Mouse (Mus musculus): Measurements from ENCODE around the gene Kat5. TPM values are rescaled to one million over a fixed set of nuclear protein-coding genes. Genes with fewer than 3 reads are reported as not detected.

Gene Kat5
- polyA plus RNA-seq, 1 experiment: 67.7 TPM

Other genes starting within 250 kb of the Kat5 start
- 24.4 and 26.8 TPM in 2 replicates for gene Eif1ad, start 243.5 kb downstream of the Kat5 start, polyA plus RNA-seq (2012; rRNA removed)
- 125 and 147 TPM in 2 replicates for gene Banf1, start 243.1 kb downstream of the Kat5 start, polyA plus RNA-seq (2012; rRNA removed)
- gene Sart1, start 221.5 kb downstream of the Kat5 start, polyA plus RNA-seq (2012; rRNA removed): 36.7 and 51.4 TPM in 2 replicates
- not detected in 2 replicates for gene Tsga10ip, start 207.7 kb downstream of the Kat5 start, polyA plus RNA-seq (2012; rRNA removed)
- 228 and 236 TPM in 2 replicates for gene Drap1, start 185.3 kb downstream of the Kat5 start, polyA plus RNA-seq (2012; rRNA removed)
- 65.3 and 68.9 TPM in 2 replicates for gene AI837181, start 185.1 kb downstream of the Kat5 start, polyA plus RNA-seq (2012; rRNA removed)
- gene Fosl1, start 162.7 kb downstream of the Kat5 start, polyA plus RNA-seq (2012; rRNA removed): 0.07 TPM in 1 of 2 replicates, not detected in the other
- 11.3 and 15.1 TPM in 2 replicates for gene Ccdc85b, start 152.3 kb downstream of the Kat5 start, polyA plus RNA-seq (2012; rRNA removed)
- gene Fibp, start 149.6 kb downstream of the Kat5 start, polyA plus RNA-seq (2012; rRNA removed): 95.7 and 122 TPM in 2 replicates
- gene Ctsw, start 141.7 kb downstream of the Kat5 start, polyA plus RNA-seq (2012; rRNA removed): 2.6 and 4.0 TPM in 2 replicates
- gene Efemp2, start 136.3 kb downstream of the Kat5 start, polyA plus RNA-seq (2012; rRNA removed): 77.3 and 86.8 TPM in 2 replicates
- 23.3 and 32.8 TPM in 2 replicates for gene Mus81, start 121.8 kb downstream of the Kat5 start, polyA plus RNA-seq (2012; rRNA removed)
- 669 and 714 TPM in 2 replicates for gene Cfl1, start 119.8 kb downstream of the Kat5 start, polyA plus RNA-seq (2012; rRNA removed)
- gene 1700020D05Rik, start 106.5 kb downstream of the Kat5 start, polyA plus RNA-seq (2012; rRNA removed): 1.5 and 2.2 TPM in 2 replicates
- gene Snx32, start 99.7 kb downstream of the Kat5 start, polyA plus RNA-seq (2012; rRNA removed): 33.0 and 37.7 TPM in 2 replicates
- gene Ovol1, start 49.6 kb downstream of the Kat5 start, polyA plus RNA-seq (2012; rRNA removed): 4.7 and 5.1 TPM in 2 replicates
- 4.8 and 7.1 TPM in 2 replicates for gene Ap5b1, start 42.2 kb downstream of the Kat5 start, polyA plus RNA-seq (2012; rRNA removed)
- gene Rnaseh2c, start 8.4 kb downstream of the Kat5 start, polyA plus RNA-seq (2012; rRNA removed): 38.2 and 41.2 TPM in 2 replicates
- gene Rela, start 27.2 kb upstream of the Kat5 start, polyA plus RNA-seq (2012; rRNA removed): 58.3 and 64.0 TPM in 2 replicates
- gene Sipa1, start 53.5 kb upstream of the Kat5 start, polyA plus RNA-seq (2012; rRNA removed): 17.3 and 19.6 TPM in 2 replicates
- 19.9 and 22.0 TPM in 2 replicates for gene Map3k11, start 78.5 kb upstream of the Kat5 start, polyA plus RNA-seq (2012; rRNA removed)
- gene Pcnx3, start 78.7 kb upstream of the Kat5 start, polyA plus RNA-seq (2012; rRNA removed): 40.5 and 53.5 TPM in 2 replicates
- 0.13 and 0.25 TPM in 2 replicates for gene Kcnk7, start 94.1 kb upstream of the Kat5 start, polyA plus RNA-seq (2012; rRNA removed)
- 97.4 and 116 TPM in 2 replicates for gene Ehbp1l1, start 116.1 kb upstream of the Kat5 start, polyA plus RNA-seq (2012; rRNA removed)
- gene Fam89b, start 119.4 kb upstream of the Kat5 start, polyA plus RNA-seq (2012; rRNA removed): 66.3 and 79.4 TPM in 2 replicates
- gene Ltbp3, start 130.7 kb upstream of the Kat5 start, polyA plus RNA-seq (2012; rRNA removed): 132 and 164 TPM in 2 replicates
- gene Scyl1, start 161.2 kb upstream of the Kat5 start, polyA plus RNA-seq (2012; rRNA removed): 104 and 123 TPM in 2 replicates